8 mouse cellular contexts compared by ENCODE assay signal in genomic region chr17:25569833-25570647, GRCm38 (mm10). TPM values are rescaled to one million over a fixed set of nuclear protein-coding genes. Genes with fewer than 3 reads are reported as not detected.
DNase-seq lines count a peak whose midpoint lies in the region; ATAC-seq and TF ChIP-seq lines count a peak whose summit lies in the region.
"Had no signal": no experiment of that assay in that cellular context is flagged by ENCODE, and none has a peak within 500 bp of the region (broad histone marks: within the 10 kb centered on the region; RNA-seq: fewer than 3 reads in every experiment).

No protein-coding gene starts in this region.

- peak overlapping the region; percentile 82 for H3K4me2 ChIP-seq in forebrain, embryonic 13.5 days
- H3K4me2 ChIP-seq in liver, embryonic 14.5 days (ENCODE audit: low read depth) = peak overlapping the region; percentile 31

- peak overlapping the region; percentile 69 for H3K9ac ChIP-seq in forebrain, embryonic 13.5 days
- no peak overlapping the region for H3K9ac ChIP-seq in liver, embryonic 14.5 days (replicated peaks)

- no peaks in the 10 kb centered on the region for H3K4me1 ChIP-seq in bone marrow macrophage, adult 2 months (ENCODE audit: control insufficient read depth, insufficient read depth, low read length)
- peaks cover 68% of the 10 kb centered on the region for H3K4me1 ChIP-seq in forebrain, embryonic 13.5 days
- no peaks in the 10 kb centered on the region for H3K4me1 ChIP-seq in liver, embryonic 14.5 days (replicated peaks; ENCODE audit: control insufficient read depth in 2 of 2, insufficient read depth in 2 of 2, low read length in 1 of 2)

- peaks cover 48% of the 10 kb centered on the region for H3K27me3 ChIP-seq in forebrain, embryonic 13.5 days
- H3K27me3 ChIP-seq in liver, embryonic 14.5 days (ENCODE audit: control insufficient read depth, insufficient read depth, low read length) = peaks cover 36% of the 10 kb centered on the region

- no peak for TF ChIP-seq CTCF in bone marrow macrophage, adult 2 months (IDR thresholded peaks at IDR 0.05; ENCODE audit: low read depth, low read length)
- no peak for TF ChIP-seq CTCF in liver, embryonic 14.5 days (IDR thresholded peaks at IDR 0.05; ENCODE audit: low read depth)

- H3K27ac ChIP-seq in bone marrow macrophage, adult 2 months (ENCODE audit: insufficient read depth, low read depth, low read length) = no peak overlapping the region
- no peak overlapping the region for H3K27ac ChIP-seq in forebrain, embryonic 13.5 days
- no peak overlapping the region for H3K27ac ChIP-seq in liver, embryonic 14.5 days

- no peak for TF ChIP-seq EP300 in liver, embryonic 14.5 days (IDR thresholded peaks at IDR 0.05; ENCODE audit: low read depth)

- whole genome bisulfite sequencing in forebrain, embryonic 13.5 days = 2% methylated on average over 41 of the region's 54 CpGs
- 5% methylated on average over 54 of the region's 54 CpGs for WGBS in liver, embryonic 14.5 days (ENCODE audit: insufficient replicate concordance)

- H3K9me3 ChIP-seq in forebrain, embryonic 13.5 days (replicated peaks) = no peaks in the 10 kb centered on the region
- no peaks in the 10 kb centered on the region for H3K9me3 ChIP-seq in liver, embryonic 14.5 days (ENCODE audit: control insufficient read depth, low read length)

- H3K4me3 ChIP-seq in bone marrow macrophage, adult 2 months (ENCODE audit: insufficient read depth, low read length) = peak overlapping the region; percentile 23
- H3K4me3 ChIP-seq in forebrain, embryonic 13.5 days = peak overlapping the region; percentile 53
- H3K4me3 ChIP-seq in liver, embryonic 14.5 days (ENCODE audit: insufficient read depth in 1 of 2, low read depth in 2 of 2, low read length in 2 of 2) = peak overlapping the region in 1 of 2 experiments; percentile 25; a peak in 2 of 4 replicates

- ATAC-seq in forebrain, embryonic 13.5 days = peak; percentile 7; the same call in 1 of the 2 replicates
- ATAC-seq in liver, embryonic 14.5 days (ENCODE audit: insufficient read depth) = no peak
- no peak for ATAC-seq in erythroblast, adult 5-6 weeks (replicated peaks; ENCODE audit: low FRiP score, poor library complexity, severe bottlenecking)

- no peak for TF ChIP-seq POLR2A in bone marrow macrophage, adult 2 months (IDR thresholded peaks at IDR 0.05; ENCODE audit: borderline replicate concordance, low read depth, low read length)

- intact Hi-C loops in left cerebral cortex, postnatal 36 days (cut with DNase I) = loop anchor here (2.0 to 10.0 kb wide), 4 partner anchors 62 to 235 kb away; partner anchors contain the start of gene Fbxl16

- peak; percentile 35 to 51 for DNase-seq in left cerebral cortex, postnatal 36 days (ENCODE audit: low spot score in 2 of 2)
- DNase-seq in left cerebral cortex, adult 11 months (ENCODE audit: low spot score) = no peak
- DNase-seq in liver, embryonic 14.5 days (ENCODE audit: low read depth in 3 of 3, low spot score in 3 of 3) = no peak
- no peak for DNase-seq in spleen, postnatal 36 days (ENCODE audit: low spot score in 2 of 2)

- peaks cover 9% of the 10 kb centered on the region; the same call in 1 of the 2 replicates for H3K36me3 ChIP-seq in forebrain, embryonic 13.5 days (ENCODE audit: poor library complexity, severe bottlenecking)
- H3K36me3 ChIP-seq in liver, embryonic 14.5 days (replicated peaks; ENCODE audit: control insufficient read depth, insufficient read depth, low read depth) = no peaks in the 10 kb centered on the region

RNA-seq across cellular contexts. Expression of gene Sox8, which starts 0.4 kb away (rescaled TPM):
- 10 to 100 TPM; 42.8 to 65.3 TPM for total RNA-seq in left cerebral cortex, postnatal 36 days (2021)
- not detected in 2 replicates for polyA plus RNA-seq in bone marrow macrophage, adult 2 months (2012; ENCODE audit: insufficient read depth, insufficient read length, missing spikeins)
- 15.3 and 17.5 TPM in 2 replicates for polyA plus RNA-seq in forebrain, embryonic 13.5 days (2015; fragmentation: Nextera tagmentation; extraction: Ambion mirVana)
- polyA plus RNA-seq in liver, embryonic 14.5 days (2012; rRNA removed) = 0.04 and 0.11 TPM in 2 replicates
- 0.15 TPM in 1 of 2 replicates, not detected in the other for polyA plus RNA-seq in liver, embryonic 14.5 days (2014; fragmentation: Nextera tagmentation; extraction: Ambion mirVana)
- total RNA-seq in erythroblast, adult 5-6 weeks (2015; ENCODE audit: low replicate concordance) = not detected in 2 replicates
- total RNA-seq in erythroblast, adult 5-6 weeks (2017; ENCODE audit: low replicate concordance) = 0.17 TPM in 1 of 2 replicates, not detected in the other
- polyA plus RNA-seq: erythroblast, embryonic 14.5 days had no signal

RNA-seq across cellular contexts. Expression of gene Lmf1, which starts 8.8 kb away (rescaled TPM):
- 10 to 100 TPM; 22.1 to 26.7 TPM for total RNA-seq in left cerebral cortex, postnatal 36 days (2021)
- polyA plus RNA-seq in bone marrow macrophage, adult 2 months (2012; ENCODE audit: insufficient read depth, insufficient read length, missing spikeins) = 21.4 and 22.5 TPM in 2 replicates
- 19.7 and 20.9 TPM in 2 replicates for polyA plus RNA-seq in forebrain, embryonic 13.5 days (2015; fragmentation: Nextera tagmentation; extraction: Ambion mirVana)
- polyA plus RNA-seq in liver, embryonic 14.5 days (2012; rRNA removed) = 3.4 and 4.0 TPM in 2 replicates
- polyA plus RNA-seq in liver, embryonic 14.5 days (2014; fragmentation: Nextera tagmentation; extraction: Ambion mirVana) = 7.9 and 9.3 TPM in 2 replicates
- total RNA-seq in erythroblast, adult 5-6 weeks (2015; ENCODE audit: low replicate concordance) = 2.7 and 7.1 TPM in 2 replicates
- 1.5 and 1.8 TPM in 2 replicates for total RNA-seq in erythroblast, adult 5-6 weeks (2017; ENCODE audit: low replicate concordance)

Comparison
In these comparisons a context has a peak if more than half of its experiments do, and no peak if none do; other contexts are left out.
1. DNase-seq: peak in left cerebral cortex, postnatal 36 days (2 of 2); none in left cerebral cortex, adult 11 months (single experiment), liver, embryonic 14.5 days (0 of 3) and spleen, postnatal 36 days (0 of 2).
2. RNA of gene Sox8, which starts 0.4 kb away (polyA plus RNA-seq): 15.3 to 17.5 TPM in forebrain, embryonic 13.5 days; 0.04 to 0.15 TPM in liver, embryonic 14.5 days and not detected in bone marrow macrophage, adult 2 months; every median in the first group is over 10 times any median in the second.